Mouse (Mus musculus) liver, embryonic 12.5 days (tissue): ENCODE results near the gene Slc12a8. TPM values are rescaled to one million over a fixed set of nuclear protein-coding genes. Genes with fewer than 3 reads are reported as not detected.

Experiments
- ATAC-seq: fragments of 200-750 bp; cut with Nextera tagmentation; 2 replicates; pipeline ENCODE4 v1.8.0; 2017; ENCODE audit warnings: moderate number of reproducible peaks, mild to moderate bottlenecking, moderate library complexity
- H3K27ac ChIP-seq: fragments of 300-500 bp; sonication (generic); 2 replicates; pipeline ENCODE4 v1.5.1; 2016; ENCODE audit warnings: mild to moderate bottlenecking
- H3K27me3 ChIP-seq: fragments of 300-500 bp; sonication (generic); replicated peaks from 2 replicates; pipeline ENCODE4 v1.6.1; 2016; ENCODE audit warnings: mild to moderate bottlenecking, moderate library complexity
- H3K36me3 ChIP-seq: fragments of 300-500 bp; sonication (generic); 2 replicates; pipeline ENCODE4 v1.6.1; 2016; ENCODE audit warnings: mild to moderate bottlenecking, moderate library complexity
- H3K4me1 ChIP-seq: fragments of 300-500 bp; sonication (generic); 2 replicates; pipeline ENCODE4 v1.6.1; 2016
- H3K4me2 ChIP-seq: fragments of 300-500 bp; sonication (generic); 2 replicates; pipeline ENCODE4 v1.6.1; 2016; ENCODE audit warnings: mild to moderate bottlenecking, moderate library complexity
- H3K4me3 ChIP-seq: fragments of 300-500 bp; sonication (generic); 2 replicates; pipeline ENCODE4 v1.5.1; 2016; ENCODE audit warnings: mild to moderate bottlenecking, moderate library complexity
- H3K9ac ChIP-seq: fragments of 300-500 bp; sonication (generic); 2 replicates; pipeline ENCODE4 v1.6.1; 2016; ENCODE audit warnings: mild to moderate bottlenecking, moderate library complexity
- H3K9me3 ChIP-seq: fragments of 300-500 bp; sonication (generic); replicated peaks from 2 replicates; pipeline ENCODE4 v1.6.1; 2016; ENCODE audit warnings: mild to moderate bottlenecking, moderate library complexity
- WGBS: fragments of 180-500 bp; shearing (Covaris S2); methylation state at CpG from one replicate; pipeline ENCODE4 v1.1.7; 2016; ENCODE audit not compliant: insufficient replicate concordance; 5-methylcytosine and 5-hydroxymethylcytosine counted together
- polyA plus RNA-seq: library from polyadenylated mRNA; unstranded; fragments of >200 nt; fragmentation: Nextera tagmentation; extraction: Ambion mirVana; gene quantifications from 2 replicates; pipeline ENCODE4 v1.2.1, GENCODE M21; 2016

Slc12a8 gene
- polyA plus RNA-seq, 1 experiment from 2014 or later, result 0.08 TPM

GRCm38 (mm10) chr16:33517627-33518026 lies 499 bp downstream of the Slc12a8 start:
- WGBS, result 33% methylated on average over 4 of the region's 4 CpGs
- Histone ChIP-seq H3K27me3 (peaks cover 21% of the 10 kb centered on the region), H3K36me3 (no peaks in the 10 kb centered on the region), H3K4me3 (0 out of 2 replicates have a peak overlapping the region, but pooled peaks have one; percentile 27), H3K27ac (no peak overlapping the region), H3K9ac (no peak overlapping the region), H3K4me1 (peaks cover 8% of the 10 kb centered on the region; the same call in 1 of the 2 replicates), H3K4me2 (peak overlapping the region; percentile 62), H3K9me3 (no peaks in the 10 kb centered on the region)
- no peak for ATAC-seq

DNA sequence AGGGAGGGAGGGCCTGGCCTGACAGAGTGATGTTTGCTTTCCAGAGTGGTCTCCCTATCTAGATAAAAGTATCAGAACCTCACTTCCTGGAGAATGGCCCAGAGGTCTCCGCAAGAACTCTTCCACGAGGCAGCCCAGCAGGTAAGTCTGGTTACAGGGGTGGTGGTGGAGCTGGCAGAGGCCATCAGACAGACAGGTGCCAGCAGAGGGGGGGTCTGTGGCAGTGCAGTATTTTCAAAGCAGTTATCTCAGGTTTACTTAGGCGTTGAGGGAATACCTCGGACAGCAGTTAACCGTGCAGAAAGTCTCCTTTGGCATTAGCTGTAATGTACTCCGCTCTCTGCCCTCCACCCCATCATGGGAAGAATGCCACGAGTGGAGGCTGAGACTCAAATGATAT lies 1.1 kb downstream of the Slc12a8 start:
- Histone ChIP-seq H3K9me3 (no peaks in the 10 kb centered on the region), H3K4me1 (peaks cover 8% of the 10 kb centered on the region; the same call in 1 of the 2 replicates), H3K4me2 (no peak overlapping the region), H3K27ac (no peak overlapping the region), H3K9ac (no peak overlapping the region), H3K4me3 (no peak overlapping the region), H3K36me3 (no peaks in the 10 kb centered on the region), H3K27me3 (peaks cover 21% of the 10 kb centered on the region)
- WGBS, result 48% methylated on average over 7 of the region's 7 CpGs
- ATAC-seq, result no peak

GRCm38 (mm10) chr16:33519916-33520568 lies 2.9 kb downstream of the Slc12a8 start:
- no peaks in the 10 kb centered on the region for H3K9me3 ChIP-seq
- no peak overlapping the region for H3K4me2 ChIP-seq
- peaks cover 21% of the 10 kb centered on the region for H3K27me3 ChIP-seq
- H3K9ac ChIP-seq, result no peak overlapping the region
- H3K4me1 ChIP-seq, result peaks cover 8% of the 10 kb centered on the region; the same call in 1 of the 2 replicates
- ATAC-seq, result no peak
- no peaks in the 10 kb centered on the region for H3K36me3 ChIP-seq
- H3K27ac ChIP-seq, result no peak overlapping the region
- 58% methylated on average over 6 of the region's 6 CpGs for WGBS
- H3K4me3 ChIP-seq, result no peak overlapping the region

DNA sequence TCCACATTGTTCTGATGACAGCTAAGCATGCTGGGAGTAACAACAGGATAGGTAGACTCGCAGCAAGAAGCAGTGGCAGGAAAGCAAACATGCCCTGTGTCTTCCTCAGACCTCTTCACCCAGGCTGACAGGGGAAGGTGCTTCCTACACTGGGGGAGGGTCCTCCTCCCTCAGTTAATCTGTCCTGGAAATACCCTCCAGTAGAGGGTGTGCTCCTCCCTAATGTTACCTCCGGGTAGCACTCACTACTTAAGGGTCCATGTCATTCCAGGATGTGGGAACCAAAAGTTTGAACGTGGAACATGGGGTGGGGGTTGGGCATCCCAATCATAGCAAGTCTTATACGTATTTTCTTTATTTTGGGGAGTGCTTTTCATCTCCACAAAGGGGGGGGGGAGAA lies 5.4 kb downstream of the Slc12a8 start:
- Histone ChIP-seq H3K9me3 (no peaks in the 10 kb centered on the region), H3K36me3 (no peaks in the 10 kb centered on the region), H3K4me1 (peaks cover 3% of the 10 kb centered on the region; the same call in 1 of the 2 replicates), H3K4me3 (no peak overlapping the region), H3K27me3 (peaks cover 10% of the 10 kb centered on the region), H3K27ac (no peak overlapping the region), H3K9ac (no peak overlapping the region), H3K4me2 (no peak overlapping the region)
- ATAC-seq, result no peak
- 35% methylated on average over 4 of the region's 4 CpGs for WGBS

DNA sequence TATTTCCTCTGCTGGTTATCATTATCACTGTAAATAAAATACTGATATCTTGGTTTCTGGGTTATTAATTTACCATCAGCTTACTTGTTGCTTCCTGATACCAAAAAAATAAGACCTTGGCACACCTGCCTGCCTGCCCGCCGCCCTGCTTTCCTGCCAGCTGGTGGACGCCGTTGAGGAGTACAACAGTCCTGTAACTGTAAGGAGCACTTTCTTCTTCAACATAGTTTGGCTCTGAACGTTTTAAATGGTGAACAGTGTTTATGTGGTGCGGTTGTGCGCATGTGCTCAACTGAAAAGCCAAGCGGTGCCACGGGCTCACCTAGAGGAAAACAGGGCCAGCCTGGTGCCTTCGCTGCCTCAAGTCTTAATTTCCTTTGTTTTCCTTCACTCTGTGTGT lies 6.4 kb downstream of the Slc12a8 start:
- Histone ChIP-seq H3K4me2 (no peak overlapping the region), H3K4me1 (no peaks in the 10 kb centered on the region), H3K36me3 (no peaks in the 10 kb centered on the region), H3K9ac (no peak overlapping the region), H3K9me3 (no peaks in the 10 kb centered on the region), H3K27ac (no peak overlapping the region), H3K27me3 (no peaks in the 10 kb centered on the region), H3K4me3 (no peak overlapping the region)
- ATAC-seq, result no peak
- 63% methylated on average over 10 of the region's 10 CpGs for WGBS

DNA sequence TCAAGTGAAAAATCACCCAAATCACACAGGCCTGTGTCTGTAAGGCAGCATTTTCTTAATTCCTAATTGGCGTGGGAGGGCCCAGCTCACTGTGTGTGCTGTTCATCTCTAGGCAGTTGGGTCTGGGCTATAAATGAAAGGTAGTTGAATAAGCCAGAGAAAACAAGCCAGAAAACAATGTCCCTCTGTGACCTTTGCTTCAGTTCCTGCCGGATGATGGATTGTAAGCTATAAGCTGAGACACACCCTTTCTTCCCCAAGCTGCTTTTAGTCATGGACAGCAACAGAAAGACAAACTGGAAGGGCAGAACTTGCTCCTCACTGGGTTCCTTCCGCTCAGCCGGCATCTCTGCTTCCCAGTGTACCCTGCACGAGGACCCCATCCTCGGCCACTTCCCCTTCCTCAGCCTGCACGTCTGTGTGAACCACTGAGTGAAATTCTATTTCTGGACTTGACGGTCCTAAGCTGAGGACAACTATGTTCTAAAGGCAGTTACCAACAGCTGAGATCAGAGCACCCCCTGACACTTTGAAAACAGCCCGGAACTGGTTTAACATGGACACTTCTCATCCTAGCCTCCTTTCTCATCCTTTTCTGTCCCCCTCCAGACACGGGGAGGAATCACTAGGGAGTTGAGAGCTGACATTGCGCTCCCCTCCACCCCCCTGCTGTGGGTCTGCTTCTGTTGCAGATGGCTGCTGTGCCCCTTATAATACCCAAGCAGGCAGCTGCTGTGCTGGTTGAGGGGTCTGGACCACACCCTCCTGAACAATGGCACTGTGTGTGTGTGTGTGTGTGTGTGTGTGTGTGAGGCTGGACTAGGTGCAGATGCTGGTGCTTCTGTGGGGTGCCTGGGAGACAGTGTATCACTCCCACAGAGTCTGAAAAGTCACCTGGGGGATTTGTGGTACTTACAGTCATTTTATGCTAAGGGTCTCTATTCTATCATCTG lies 12.7 kb downstream of the Slc12a8 start:
- Histone ChIP-seq H3K27ac (no peak overlapping the region), H3K27me3 (no peaks in the 10 kb centered on the region), H3K36me3 (no peaks in the 10 kb centered on the region), H3K4me1 (no peaks in the 10 kb centered on the region), H3K9ac (no peak overlapping the region), H3K9me3 (no peaks in the 10 kb centered on the region), H3K4me3 (no peak overlapping the region), H3K4me2 (no peak overlapping the region)
- WGBS, result 51% methylated on average over 11 of the region's 11 CpGs
- ATAC-seq, result no peak

DNA sequence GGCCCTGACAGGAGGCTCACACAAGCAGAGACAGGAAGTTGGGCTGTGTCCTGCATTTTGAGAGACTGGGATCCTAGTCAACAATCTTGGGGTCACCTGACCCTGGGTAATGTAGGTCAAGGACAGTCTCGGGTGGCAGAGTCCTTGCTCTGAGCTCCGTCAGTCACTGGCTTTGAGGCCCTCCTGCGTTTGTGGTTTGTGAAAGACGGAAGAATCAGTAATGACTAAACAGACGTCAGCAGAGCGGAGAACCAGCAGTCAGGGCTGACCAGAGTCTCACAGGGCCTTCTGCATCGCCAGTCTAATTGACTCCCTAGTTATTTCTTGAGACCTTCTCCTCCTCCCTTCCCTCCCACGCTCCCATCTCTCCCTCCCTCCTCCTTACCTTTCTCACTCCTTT lies 14.1 kb downstream of the Slc12a8 start:
- Histone ChIP-seq H3K27me3 (no peaks in the 10 kb centered on the region), H3K36me3 (no peaks in the 10 kb centered on the region), H3K27ac (no peak overlapping the region), H3K4me3 (no peak overlapping the region), H3K9ac (no peak overlapping the region), H3K4me2 (no peak overlapping the region), H3K9me3 (no peaks in the 10 kb centered on the region), H3K4me1 (no peaks in the 10 kb centered on the region)
- no peak for ATAC-seq
- WGBS, result 49% methylated on average over 8 of the region's 8 CpGs

GRCm38 (mm10) chr16:33536456-33536855 lies 19.3 kb downstream of the Slc12a8 start:
- H3K4me3 ChIP-seq, result no peak overlapping the region

GRCm38 (mm10) chr16:33537499-33538225 lies 20.5 kb downstream of the Slc12a8 start:
- 72% methylated on average over 21 of the region's 21 CpGs for WGBS
- no peaks in the 10 kb centered on the region for H3K36me3 ChIP-seq
- no peaks in the 10 kb centered on the region for H3K27me3 ChIP-seq
- no peak overlapping the region for H3K9ac ChIP-seq
- no peak for ATAC-seq
- H3K27ac ChIP-seq, result no peak overlapping the region
- H3K4me2 ChIP-seq, result no peak overlapping the region
- H3K9me3 ChIP-seq, result no peaks in the 10 kb centered on the region
- no peak overlapping the region for H3K4me3 ChIP-seq
- H3K4me1 ChIP-seq, result no peaks in the 10 kb centered on the region

More at GRCm38 (mm10) chr16:33536456-33536855, 19.3 kb downstream of the Slc12a8 start:
- ATAC-seq, result no peak
- Histone ChIP-seq H3K4me1 (no peaks in the 10 kb centered on the region), H3K27ac (no peak overlapping the region), H3K4me2 (no peak overlapping the region), H3K9me3 (no peaks in the 10 kb centered on the region), H3K36me3 (no peaks in the 10 kb centered on the region), H3K9ac (no peak overlapping the region), H3K27me3 (no peaks in the 10 kb centered on the region)
- WGBS, result 56% methylated on average over 8 of the region's 8 CpGs

DNA sequence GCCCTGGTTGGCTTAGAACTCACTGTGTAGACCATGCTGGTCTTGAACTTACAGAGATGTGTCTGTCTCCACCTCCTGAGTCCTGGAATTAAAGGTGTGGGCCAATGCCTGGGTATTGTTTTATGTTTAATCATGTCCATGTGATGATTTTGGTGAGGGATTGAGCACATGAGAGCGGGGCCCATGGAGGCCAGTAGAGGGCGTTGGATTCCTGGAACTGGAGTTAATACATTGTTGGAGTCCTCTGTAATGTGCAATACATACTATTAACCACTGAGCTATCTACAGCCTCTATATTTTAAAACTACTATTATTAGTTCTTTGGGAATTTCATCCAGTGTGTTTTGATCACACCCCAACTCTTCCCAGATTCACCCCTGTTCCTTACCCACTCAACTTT lies 27.2 kb downstream of the Slc12a8 start:
- H3K9ac ChIP-seq, result no peak overlapping the region
- no peak for ATAC-seq
- 73% methylated on average over 2 of the region's 2 CpGs for WGBS

DNA sequence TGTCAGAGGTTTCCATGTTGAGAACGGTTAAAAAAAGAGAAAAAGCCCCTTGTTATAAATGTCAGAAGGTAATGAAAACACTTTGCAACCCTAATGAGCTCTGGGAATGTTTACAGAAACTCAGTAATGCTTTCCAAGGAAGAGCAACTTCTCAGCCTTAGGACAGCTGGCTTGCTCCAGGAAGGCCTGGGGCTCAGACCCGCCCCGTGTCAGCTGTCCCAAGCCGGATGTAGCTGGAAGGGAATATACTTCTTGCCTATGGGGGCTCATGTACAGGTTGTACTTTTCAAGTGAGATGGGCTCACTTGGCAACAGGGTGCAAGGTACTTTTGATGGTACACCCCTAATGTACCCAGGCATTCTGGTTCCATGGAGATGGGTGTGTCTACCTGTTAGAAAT lies 28.4 kb downstream of the Slc12a8 start:
- H3K36me3 ChIP-seq, result no peaks in the 10 kb centered on the region
- no peaks in the 10 kb centered on the region for H3K27me3 ChIP-seq
- no peak for ATAC-seq
- no peaks in the 10 kb centered on the region for H3K4me1 ChIP-seq
- no peak overlapping the region for H3K27ac ChIP-seq
- no peak overlapping the region for H3K9ac ChIP-seq
- no peaks in the 10 kb centered on the region for H3K9me3 ChIP-seq
- no peak overlapping the region for H3K4me2 ChIP-seq
- 77% methylated on average over 4 of the region's 4 CpGs for WGBS
- H3K4me3 ChIP-seq, result no peak overlapping the region

More for the DNA sequence above, 27.2 kb downstream of the Slc12a8 start:
- no peak overlapping the region for H3K27ac ChIP-seq
- no peaks in the 10 kb centered on the region for H3K9me3 ChIP-seq
- no peaks in the 10 kb centered on the region for H3K4me1 ChIP-seq
- no peaks in the 10 kb centered on the region for H3K36me3 ChIP-seq
- H3K27me3 ChIP-seq, result no peaks in the 10 kb centered on the region
- no peak overlapping the region for H3K4me3 ChIP-seq
- H3K4me2 ChIP-seq, result no peak overlapping the region
